Mouse (Mus musculus) midbrain, embryonic 14.5 days (tissue): Measurements from ENCODE around the gene Cxcr5. TPM values are rescaled to one million over a fixed set of nuclear protein-coding genes. Genes with fewer than 3 reads are reported as not detected.

ENCODE experiments used
- ATAC-seq: fragments of 200-750 bp; cut with Nextera tagmentation; 2 replicates; pipeline ENCODE4 v1.8.0; 2017; ENCODE audit warnings: moderate number of reproducible peaks, moderate library complexity; ENCODE audit not compliant: low FRiP score, low TSS enrichment
- DNase-seq: peaks from one replicate; pipeline ENCODE4 v3.0.0-alpha.2; 2015
- H3K27ac ChIP-seq: fragments of 300-500 bp; sonication (generic); replicated peaks from 2 replicates; pipeline ENCODE4 v1.5.1; 2014; ENCODE audit warnings: mild to moderate bottlenecking, low read depth, low read length, moderate library complexity
- H3K27me3 ChIP-seq: fragments of 300-500 bp; sonication (generic); 2 replicates; pipeline ENCODE4 v1.6.1; 2014; ENCODE audit warnings: low read length, control low read depth, mixed read lengths; ENCODE audit not compliant: control insufficient read depth, insufficient read depth
- H3K36me3 ChIP-seq: fragments of 300-500 bp; sonication (generic); 2 replicates; pipeline ENCODE4 v1.6.1; 2014; ENCODE audit warnings: low read length, control low read depth; ENCODE audit not compliant: control insufficient read depth, insufficient read depth
- H3K4me1 ChIP-seq: fragments of 300-500 bp; sonication (generic); 2 replicates; pipeline ENCODE4 v1.6.1; 2014; ENCODE audit warnings: mild to moderate bottlenecking, antibody characterized with exemption, low read length, control low read depth; ENCODE audit not compliant: control insufficient read depth, insufficient read depth
- H3K4me2 ChIP-seq: fragments of 300-500 bp; sonication (generic); 2 replicates; pipeline ENCODE4 v1.6.1; 2014; ENCODE audit warnings: mild to moderate bottlenecking, low read length, moderate library complexity
- H3K4me3 ChIP-seq: fragments of 300-500 bp; sonication (generic); replicated peaks from 2 replicates; pipeline ENCODE4 v1.5.1; 2014; ENCODE audit warnings: low read depth, low read length
- H3K9ac ChIP-seq: fragments of 300-500 bp; sonication (generic); replicated peaks from 2 replicates; pipeline ENCODE4 v1.6.1; 2014; ENCODE audit warnings: mild to moderate bottlenecking, low read length, moderate library complexity
- H3K9me3 ChIP-seq: fragments of 300-500 bp; sonication (generic); 2 replicates; pipeline ENCODE4 v1.6.1; 2016; ENCODE audit warnings: low read length, control low read depth, mixed read lengths; ENCODE audit not compliant: control insufficient read depth
- WGBS: fragments of 180-500 bp; shearing (Covaris S2); extraction: QIAGEN DNeasy Blood & Tissue Kit; methylation state at CpG from one replicate; pipeline ENCODE4 v1.1.7; 2014; 5-methylcytosine and 5-hydroxymethylcytosine counted together
- polyA plus RNA-seq: library from polyadenylated mRNA; unstranded; fragments of >200 nt; fragmentation: Nextera tagmentation; extraction: Ambion mirVana; gene quantifications from 2 replicates; pipeline ENCODE4 v1.2.1, GENCODE M21; 2014

Gene Cxcr5
- polyA plus RNA-seq, 1 experiment from 2014 or later = not detected

DNA sequence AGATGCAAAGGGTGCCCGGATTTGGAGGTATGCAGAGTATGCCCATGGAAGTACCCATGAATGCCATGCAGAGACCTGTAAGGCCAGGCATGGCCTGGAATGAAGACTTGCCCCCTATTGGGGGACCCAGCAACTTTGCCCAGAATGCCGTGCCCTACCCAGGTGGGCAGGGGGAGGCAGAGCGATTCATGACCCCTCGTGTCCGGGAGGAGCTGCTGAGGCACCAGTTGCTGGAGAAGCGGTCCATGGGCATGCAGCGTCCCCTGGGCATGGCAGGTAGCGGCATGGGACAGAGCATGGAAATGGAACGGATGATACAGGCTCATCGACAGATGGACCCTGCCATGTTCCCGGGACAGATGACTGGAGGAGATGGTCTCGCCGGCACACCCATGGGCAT, 55.1 kb downstream of the Cxcr5 start:
- Histone ChIP-seq H3K4me3 (no peak overlapping the region), H3K36me3 (peaks cover 51% of the 10 kb centered on the region), H3K4me2 (no peak overlapping the region)

GRCm38 (mm10) chr9:44505824-44506467, 55.7 kb downstream of the Cxcr5 start:
- Histone ChIP-seq H3K36me3 (peaks cover 56% of the 10 kb centered on the region), H3K4me1 (peaks cover 10% of the 10 kb centered on the region; the same call in 1 of the 2 replicates), H3K4me2 (no peak overlapping the region), H3K4me3 (no peak overlapping the region), H3K9me3 (no peaks in the 10 kb centered on the region), H3K27me3 (no peaks in the 10 kb centered on the region), H3K27ac (no peak overlapping the region), H3K9ac (no peak overlapping the region)
- no peak for DNase-seq
- no peak for ATAC-seq
- 56% methylated on average over 23 of the region's 23 CpGs for WGBS

More for the DNA sequence above, 55.1 kb downstream of the Cxcr5 start:
- no peak for DNase-seq
- no peaks in the 10 kb centered on the region for H3K27me3 ChIP-seq
- H3K27ac ChIP-seq = no peak overlapping the region
- no peak for ATAC-seq
- H3K4me1 ChIP-seq = peaks cover 10% of the 10 kb centered on the region; the same call in 1 of the 2 replicates
- no peak overlapping the region for H3K9ac ChIP-seq
- H3K9me3 ChIP-seq = no peaks in the 10 kb centered on the region
- whole genome bisulfite sequencing = 94% methylated on average over 13 of the region's 13 CpGs

DNA sequence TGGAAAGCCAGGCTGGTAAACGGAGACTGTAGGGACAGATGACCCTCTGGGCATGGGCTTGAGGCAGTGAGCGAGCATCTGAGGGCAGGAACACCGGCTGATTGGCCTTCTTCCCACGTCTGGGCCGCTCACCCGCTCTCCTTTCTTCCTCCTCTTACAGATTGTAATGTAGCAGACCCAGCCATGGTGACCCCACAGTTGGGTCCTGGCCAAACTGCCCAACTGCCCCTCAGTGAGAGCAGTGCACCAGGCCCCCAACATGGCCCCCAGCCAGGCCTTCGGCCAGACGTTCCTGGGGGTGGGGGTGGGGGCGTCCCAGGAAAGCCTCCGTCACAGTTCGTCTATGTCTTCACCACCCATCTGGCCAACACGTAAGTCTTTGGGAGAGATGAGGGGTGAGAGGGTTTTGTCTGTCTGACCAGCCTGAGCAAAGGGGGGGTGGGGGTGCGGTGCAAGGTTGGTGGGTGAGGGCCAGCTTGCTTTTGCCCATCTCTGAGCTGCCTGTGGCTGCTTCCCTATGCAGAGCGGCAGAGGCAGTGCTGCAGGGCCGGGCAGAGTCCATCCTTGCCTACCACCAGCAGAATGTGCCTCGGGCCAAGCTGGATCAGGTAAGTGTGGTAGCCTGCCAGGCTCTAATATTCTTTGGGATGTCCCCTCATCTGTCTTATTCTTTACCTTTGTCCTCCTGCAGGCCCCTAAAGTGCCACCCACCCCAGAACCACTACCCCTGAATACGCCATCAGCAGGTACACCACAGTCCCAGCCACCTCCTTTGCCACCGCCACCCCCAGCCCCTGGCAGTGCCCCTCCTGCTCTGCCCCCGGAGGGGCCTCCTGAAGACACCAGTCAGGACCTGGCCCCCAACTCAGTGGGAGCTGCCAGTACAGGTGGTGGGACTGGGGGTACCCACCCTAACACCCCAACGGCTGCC, 56.5 kb downstream of the Cxcr5 start:
- Histone ChIP-seq H3K4me3 (no peak overlapping the region), H3K9ac (no peak overlapping the region), H3K4me2 (no peak overlapping the region), H3K27me3 (no peaks in the 10 kb centered on the region), H3K27ac (no peak overlapping the region), H3K36me3 (peaks cover 59% of the 10 kb centered on the region), H3K9me3 (no peaks in the 10 kb centered on the region), H3K4me1 (peaks cover 16% of the 10 kb centered on the region)
- ATAC-seq (no peak), DNase-seq (no peak)
- WGBS = 78% methylated on average over 20 of the region's 20 CpGs

GRCm38 (mm10) chr9:44502006-44502405, 59.7 kb downstream of the Cxcr5 start:
- WGBS = 3% methylated on average over 4 of the region's 4 CpGs
- ATAC-seq (no peak), DNase-seq (peak; percentile 92)
- no peak overlapping the region for H3K9ac ChIP-seq
- H3K27ac ChIP-seq = no peak overlapping the region
- H3K9me3 ChIP-seq = no peaks in the 10 kb centered on the region
- H3K4me2 ChIP-seq = no peak overlapping the region
- no peak overlapping the region for H3K4me3 ChIP-seq
- peaks cover 35% of the 10 kb centered on the region for H3K36me3 ChIP-seq
- H3K4me1 ChIP-seq = peaks cover 37% of the 10 kb centered on the region
- H3K27me3 ChIP-seq = no peaks in the 10 kb centered on the region

- H3K4me3 ChIP-seq = no peak overlapping the region
- H3K4me2 ChIP-seq = no peak overlapping the region
- ATAC-seq (no peak), DNase-seq (no peak)
- H3K27ac ChIP-seq = no peak overlapping the region
- no peaks in the 10 kb centered on the region for H3K9me3 ChIP-seq
- H3K27me3 ChIP-seq = no peaks in the 10 kb centered on the region
- WGBS = 57% methylated on average over 10 of the region's 10 CpGs
- no peak overlapping the region for H3K9ac ChIP-seq
- peaks cover 28% of the 10 kb centered on the region for H3K36me3 ChIP-seq
- peaks cover 44% of the 10 kb centered on the region for H3K4me1 ChIP-seq
Observed at GRCm38 (mm10) chr9:44501206-44501879, 60.3 kb downstream of the Cxcr5 start.

DNA sequence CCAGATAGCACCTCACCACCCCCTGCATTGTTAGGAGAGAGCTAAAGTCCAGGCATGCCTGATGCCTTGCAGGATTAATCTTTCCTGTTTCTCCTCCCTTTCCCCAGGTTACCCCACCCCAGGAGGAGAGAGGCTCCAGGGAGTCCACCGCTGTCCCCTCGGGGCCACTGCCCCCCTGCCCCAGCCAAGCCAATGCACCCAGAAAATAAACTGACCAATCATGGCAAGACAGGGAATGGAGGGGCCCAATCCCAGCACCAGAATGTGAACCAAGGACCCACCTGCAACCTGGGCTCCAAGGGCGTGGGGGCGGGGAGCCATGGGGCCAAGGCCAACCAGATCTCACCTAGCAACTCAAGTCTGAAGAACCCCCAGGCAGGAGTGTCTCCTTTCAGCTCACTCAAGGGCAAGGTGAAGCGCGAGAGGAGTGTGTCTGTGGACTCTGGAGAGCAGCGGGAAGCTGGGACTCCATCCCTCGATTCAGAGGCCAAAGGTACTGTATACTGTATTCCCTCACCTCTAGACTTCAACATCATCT, 61.0 kb downstream of the Cxcr5 start:
- WGBS = 52% methylated on average over 8 of the region's 8 CpGs
- Histone ChIP-seq H3K4me3 (no peak overlapping the region), H3K27me3 (no peaks in the 10 kb centered on the region), H3K4me1 (peaks cover 45% of the 10 kb centered on the region), H3K4me2 (peak overlapping the region; percentile 82), H3K9me3 (no peaks in the 10 kb centered on the region), H3K27ac (peak overlapping the region; percentile 89), H3K36me3 (peaks cover 22% of the 10 kb centered on the region), H3K9ac (peak overlapping the region; percentile 61; the same call in 1 of the 2 replicates)
- DNase-seq (no peak), ATAC-seq (no peak)

- peak overlapping the region; percentile 61 for H3K9ac ChIP-seq
- H3K27me3 ChIP-seq = no peaks in the 10 kb centered on the region
- peak overlapping the region; percentile 82 for H3K4me2 ChIP-seq
- WGBS = 28% methylated on average over 5 of the region's 5 CpGs
- H3K27ac ChIP-seq = peak overlapping the region; percentile 89
- no peaks in the 10 kb centered on the region for H3K9me3 ChIP-seq
- H3K4me3 ChIP-seq = peak overlapping the region; percentile 34; the same call in 1 of the 2 replicates
- peaks cover 45% of the 10 kb centered on the region for H3K4me1 ChIP-seq
- peaks cover 18% of the 10 kb centered on the region for H3K36me3 ChIP-seq
- DNase-seq = no peak
- ATAC-seq = no peak
Observed at GRCm38 (mm10) chr9:44500163-44500533, 61.5 kb downstream of the Cxcr5 start.

GRCm38 (mm10) chr9:44499356-44500162, 62.1 kb downstream of the Cxcr5 start:
- ATAC-seq (peak; percentile 12), DNase-seq (peak; percentile 85)
- H3K9me3 ChIP-seq = no peaks in the 10 kb centered on the region
- 3% methylated on average over 20 of the region's 20 CpGs for WGBS
- peaks cover 48% of the 10 kb centered on the region for H3K4me1 ChIP-seq
- H3K27me3 ChIP-seq = no peaks in the 10 kb centered on the region
- peak overlapping the region; percentile 89 for H3K27ac ChIP-seq
- H3K4me3 ChIP-seq = peak overlapping the region; percentile 34
- peaks cover 14% of the 10 kb centered on the region for H3K36me3 ChIP-seq
- peak overlapping the region; percentile 61 for H3K9ac ChIP-seq
- peak overlapping the region; percentile 82 for H3K4me2 ChIP-seq
